Mouse (Mus musculus) ES-Bruce4 (cell line): ENCODE data around the gene Col6a6.

Source experiments
- CTCF ChIP-seq: IDR thresholded peaks from one replicate; pipeline ENCODE4 v1.8.1; 2011; ENCODE audit warnings: low read depth, low read length
- EP300 ChIP-seq: IDR thresholded peaks from 2 replicates; pipeline ENCODE4 v1.6.1; 2011; ENCODE audit warnings: low read depth, low read length; ENCODE audit not compliant: insufficient read depth
- POLR2A ChIP-seq: IDR thresholded peaks from one replicate; pipeline ENCODE4 v1.8.1; 2011; ENCODE audit warnings: low read length; ENCODE audit not compliant: insufficient read depth

GRCm38 (mm10) chr9:105852778-105853065, 24.8 kb upstream of the Col6a6 start:
- no peak for TF ChIP-seq CTCF
- no peak for TF ChIP-seq POLR2A
- TF ChIP-seq EP300 = no peak
